Mouse (Mus musculus) thymus, postnatal 10 days (tissue): ENCODE data around the gene Acox3.

ENCODE experiments used
- DNase-seq, 2 experiments: peaks; one replicate each; pipeline ENCODE4 v3.0.0; 2021; ENCODE audit warnings: low spot score in 2 of 2

The Acox3 gene

GRCm38 (mm10) chr5:35610381-35610780, 27.5 kb downstream of the Acox3 start:
- no peak for DNase-seq

GRCm38 (mm10) chr5:35611170-35611569, 28.3 kb downstream of the Acox3 start:
- no peak for DNase-seq

- DNase-seq: no peak
These were observed 29.1 kb downstream of the Acox3 start for GRCm38 (mm10) chr5:35611900-35612299.

GRCm38 (mm10) chr5:35612722-35613121, 29.9 kb downstream of the Acox3 start:
- DNase-seq: no peak

GRCm38 (mm10) chr5:35616943-35617342, 34.1 kb downstream of the Acox3 start:
- DNase-seq: no peak

GRCm38 (mm10) chr5:35621114-35621513, 38.3 kb downstream of the Acox3 start:
- no peak for DNase-seq

- no peak for DNase-seq
These were observed 41.0 kb downstream of the Acox3 start for GRCm38 (mm10) chr5:35623831-35624230.

GRCm38 (mm10) chr5:35624751-35625239, 42.0 kb downstream of the Acox3 start:
- no peak for DNase-seq

GRCm38 (mm10) chr5:35626408-35626807, 43.6 kb downstream of the Acox3 start:
- DNase-seq: no peak

GRCm38 (mm10) chr5:35627307-35627840, 44.5 kb downstream of the Acox3 start:
- DNase-seq: no peak

- DNase-seq: no peak
These were observed 45.8 kb downstream of the Acox3 start for GRCm38 (mm10) chr5:35628685-35629084.

GRCm38 (mm10) chr5:35629333-35629732, 46.5 kb downstream of the Acox3 start:
- no peak for DNase-seq

- no peak for DNase-seq
These were observed 47.9 kb downstream of the Acox3 start for GRCm38 (mm10) chr5:35630706-35631105.

- no peak for DNase-seq
These were observed 48.4 kb downstream of the Acox3 start for GRCm38 (mm10) chr5:35631224-35631623.

- no peak for DNase-seq
These were observed 48.9 kb downstream of the Acox3 start for GRCm38 (mm10) chr5:35631755-35632154.

GRCm38 (mm10) chr5:35632841-35633240, 50.0 kb downstream of the Acox3 start:
- DNase-seq: no peak

GRCm38 (mm10) chr5:35636016-35636415, 53.2 kb downstream of the Acox3 start:
- no peak for DNase-seq

GRCm38 (mm10) chr5:35641961-35642584, 59.2 kb downstream of the Acox3 start:
- no peak for DNase-seq

- DNase-seq: no peak
These were observed 60.7 kb downstream of the Acox3 start for GRCm38 (mm10) chr5:35643401-35644048.

GRCm38 (mm10) chr5:35644082-35644481, 61.2 kb downstream of the Acox3 start:
- DNase-seq: no peak

GRCm38 (mm10) chr5:35645938-35646493, 63.2 kb downstream of the Acox3 start:
- DNase-seq: no peak

GRCm38 (mm10) chr5:35646927-35647326, 64.1 kb downstream of the Acox3 start:
- no peak for DNase-seq

- no peak for DNase-seq
These were observed 64.7 kb downstream of the Acox3 start for GRCm38 (mm10) chr5:35647562-35647961.
